Mouse (Mus musculus) heart, postnatal 0 days (tissue): ENCODE data around the gene Amz2. TPM values are rescaled to one million over a fixed set of nuclear protein-coding genes. Genes with fewer than 3 reads are reported as not detected.

Source experiments
- ATAC-seq: fragments of 200-750 bp; cut with Nextera tagmentation; 2 replicates; pipeline ENCODE4 v1.8.0; 2017; ENCODE audit warnings: low read depth, moderate number of reproducible peaks, moderate library complexity; ENCODE audit not compliant: insufficient read depth
- DNase-seq: peaks from one replicate; pipeline ENCODE4 v3.0.0-alpha.2; 2016; ENCODE audit warnings: low spot score
- H3K27ac ChIP-seq: fragments of 300-500 bp; sonication (generic); 2 replicates; pipeline ENCODE4 v1.5.1; 2014; ENCODE audit warnings: low read depth, mild to moderate bottlenecking
- H3K27me3 ChIP-seq: fragments of 300-500 bp; sonication (generic); 2 replicates; pipeline ENCODE4 v1.6.1; 2014; ENCODE audit warnings: low read length, mixed read lengths; ENCODE audit not compliant: control insufficient read depth, insufficient read depth
- H3K36me3 ChIP-seq: fragments of 300-500 bp; sonication (generic); replicated peaks from 2 replicates; pipeline ENCODE4 v1.6.1; 2014; ENCODE audit warnings: low read length, mixed read lengths; ENCODE audit not compliant: control insufficient read depth, insufficient read depth
- H3K4me1 ChIP-seq: fragments of 300-500 bp; sonication (generic); 2 replicates; pipeline ENCODE4 v1.6.1; 2014; ENCODE audit warnings: antibody characterized with exemption; ENCODE audit not compliant: control insufficient read depth, insufficient read depth
- H3K4me2 ChIP-seq: fragments of 300-500 bp; sonication (generic); 2 replicates; pipeline ENCODE4 v1.6.1; 2014; ENCODE audit warnings: low read depth, mild to moderate bottlenecking, low read length, moderate library complexity
- H3K4me3 ChIP-seq: fragments of 300-500 bp; sonication (generic); 2 replicates; pipeline ENCODE4 v1.5.1; 2014; ENCODE audit warnings: low read depth, low read length
- H3K9ac ChIP-seq: fragments of 300-500 bp; sonication (generic); replicated peaks from 2 replicates; pipeline ENCODE4 v1.6.1; 2014; ENCODE audit warnings: low read depth, low read length, mixed read lengths
- H3K9me3 ChIP-seq: fragments of 300-500 bp; sonication (generic); replicated peaks from 2 replicates; pipeline ENCODE4 v1.6.1; 2016; ENCODE audit warnings: low read length; ENCODE audit not compliant: control insufficient read depth
- CTCF ChIP-seq: IDR thresholded peaks from 2 replicates; pipeline ENCODE4 v1.5.1; 2016; ENCODE audit warnings: antibody characterized with exemption, control low read depth, low read depth
- EP300 ChIP-seq: IDR thresholded peaks from 2 replicates; pipeline ENCODE4 v1.6.1; 2016; ENCODE audit warnings: antibody characterized with exemption, low read depth
- WGBS: fragments of 180-500 bp; shearing (Covaris S2); extraction: QIAGEN DNeasy Blood & Tissue Kit; methylation state at CpG from one replicate; pipeline ENCODE4 v1.1.7; 2014; 5-methylcytosine and 5-hydroxymethylcytosine counted together
- polyA plus RNA-seq: library from polyadenylated mRNA; unstranded; fragments of >200 nt; fragmentation: Nextera tagmentation; extraction: Ambion mirVana; gene quantifications from 2 replicates; pipeline ENCODE4 v1.2.1, GENCODE M21; 2015
- total RNA-seq: library from RNA; depleted of rRNA; stranded (reverse); fragments of >200 nt; gene quantifications from 2 replicates; pipeline ENCODE4 v1.2.3, GENCODE M21; 2014; ENCODE audit warnings: low replicate concordance; rRNA removed

The Amz2 gene
- total RNA-seq (36.9 and 65.6 TPM in 2 replicates), polyA plus RNA-seq (33.7 and 36.2 TPM in 2 replicates)

- peaks cover 3% of the 10 kb centered on the region; the same call in 1 of the 2 replicates for H3K4me1 ChIP-seq
- WGBS, result 1% methylated on average over 65 of the region's 65 CpGs
- peak within 1 kb of the TSS; percentile 90 for H3K27ac ChIP-seq
- H3K4me3 ChIP-seq, result peak within 1 kb of the TSS; percentile 71
- ATAC-seq, result peak; percentile 96
- H3K4me2 ChIP-seq, result peak within 1 kb of the TSS; percentile 72
- TF ChIP-seq EP300 (no peak), CTCF (peak; percentile 78)
- H3K9ac ChIP-seq, result peak within 1 kb of the TSS; percentile 63
- peaks cover 5% of the 10 kb centered on the region; the same call in 1 of the 2 replicates for H3K9me3 ChIP-seq
- peak; percentile 99 for DNase-seq
- peaks cover 19% of the 10 kb centered on the region for H3K36me3 ChIP-seq
- no peaks in the 10 kb centered on the region for H3K27me3 ChIP-seq
Measured at GRCm38 (mm10) chr11:109425392-109426271, at the start of gene Amz2. Amz2 (plus strand) TSS chr11:109425946.

GRCm38 (mm10) chr11:109376484-109377143 is 49.1 kb upstream of the Amz2 start:
- H3K4me2 ChIP-seq, result 0 out of 2 replicates have a peak overlapping the region, but pooled peaks have one; percentile 1
- no peak overlapping the region for H3K9ac ChIP-seq
- no peak for TF ChIP-seq CTCF
- TF ChIP-seq EP300, result no peak
- H3K36me3 ChIP-seq, result 0 out of 2 replicates have a peak, but pooled peaks cover 6% of the 10 kb centered on the region
- ATAC-seq (0 out of 2 replicates have a peak, but pooled peaks have one; percentile 17), DNase-seq (no peak)
- H3K4me1 ChIP-seq, result peaks cover 33% of the 10 kb centered on the region
- peak overlapping the region; percentile 56 for H3K27ac ChIP-seq
- no peaks in the 10 kb centered on the region for H3K9me3 ChIP-seq
- WGBS, result 32% methylated on average over 7 of the region's 7 CpGs
- H3K27me3 ChIP-seq, result no peaks in the 10 kb centered on the region
- no peak overlapping the region for H3K4me3 ChIP-seq

- H3K9ac ChIP-seq, result no peak overlapping the region
Measured at GRCm38 (mm10) chr11:109377477-109377876, 48.3 kb upstream of the Amz2 start.

GRCm38 (mm10) chr11:109378051-109378450 is 47.7 kb upstream of the Amz2 start:
- ATAC-seq (no peak), DNase-seq (no peak)
- Histone ChIP-seq H3K27ac (no peak overlapping the region), H3K36me3 (0 out of 2 replicates have a peak, but pooled peaks cover 6% of the 10 kb centered on the region), H3K27me3 (no peaks in the 10 kb centered on the region), H3K4me1 (peaks cover 35% of the 10 kb centered on the region), H3K9ac (no peak overlapping the region), H3K4me3 (no peak overlapping the region), H3K4me2 (no peak overlapping the region), H3K9me3 (no peaks in the 10 kb centered on the region)
- TF ChIP-seq EP300 (no peak), CTCF (no peak)
- 53% methylated on average over 7 of the region's 7 CpGs for WGBS

More at GRCm38 (mm10) chr11:109377477-109377876, 48.3 kb upstream of the Amz2 start:
- Histone ChIP-seq H3K27me3 (no peaks in the 10 kb centered on the region), H3K4me3 (no peak overlapping the region), H3K4me1 (peaks cover 33% of the 10 kb centered on the region), H3K27ac (no peak overlapping the region), H3K36me3 (0 out of 2 replicates have a peak, but pooled peaks cover 6% of the 10 kb centered on the region), H3K4me2 (no peak overlapping the region), H3K9me3 (no peaks in the 10 kb centered on the region)
- WGBS, result 42% methylated on average over 10 of the region's 10 CpGs
- ATAC-seq (no peak; the same call in 1 of the 2 replicates), DNase-seq (no peak)
- no peak for TF ChIP-seq CTCF
- TF ChIP-seq EP300, result no peak

- Histone ChIP-seq H3K36me3 (no peaks in the 10 kb centered on the region), H3K9ac (no peak overlapping the region), H3K4me3 (no peak overlapping the region), H3K27ac (no peak overlapping the region), H3K9me3 (no peaks in the 10 kb centered on the region), H3K4me1 (peaks cover 35% of the 10 kb centered on the region), H3K27me3 (no peaks in the 10 kb centered on the region), H3K4me2 (no peak overlapping the region)
- TF ChIP-seq EP300, result no peak
- TF ChIP-seq CTCF, result no peak
- 68% methylated on average over 5 of the region's 5 CpGs for WGBS
- DNase-seq, result no peak
- ATAC-seq, result no peak
Measured at GRCm38 (mm10) chr11:109380662-109381061, 45.1 kb upstream of the Amz2 start.
